Mouse (Mus musculus) mesoderm, embryonic 11.5 days (tissue): ENCODE data around the gene Celf2.
A peak's percentile ranks its signal among the peaks of the same experiment; 100 is the strongest.

Experiments used
- DNase-seq: peaks from one replicate; pipeline ENCODE4 v3.0.0-alpha.2; 2012; ENCODE audit warnings: low read depth, low spot score

Celf2 gene

DNA sequence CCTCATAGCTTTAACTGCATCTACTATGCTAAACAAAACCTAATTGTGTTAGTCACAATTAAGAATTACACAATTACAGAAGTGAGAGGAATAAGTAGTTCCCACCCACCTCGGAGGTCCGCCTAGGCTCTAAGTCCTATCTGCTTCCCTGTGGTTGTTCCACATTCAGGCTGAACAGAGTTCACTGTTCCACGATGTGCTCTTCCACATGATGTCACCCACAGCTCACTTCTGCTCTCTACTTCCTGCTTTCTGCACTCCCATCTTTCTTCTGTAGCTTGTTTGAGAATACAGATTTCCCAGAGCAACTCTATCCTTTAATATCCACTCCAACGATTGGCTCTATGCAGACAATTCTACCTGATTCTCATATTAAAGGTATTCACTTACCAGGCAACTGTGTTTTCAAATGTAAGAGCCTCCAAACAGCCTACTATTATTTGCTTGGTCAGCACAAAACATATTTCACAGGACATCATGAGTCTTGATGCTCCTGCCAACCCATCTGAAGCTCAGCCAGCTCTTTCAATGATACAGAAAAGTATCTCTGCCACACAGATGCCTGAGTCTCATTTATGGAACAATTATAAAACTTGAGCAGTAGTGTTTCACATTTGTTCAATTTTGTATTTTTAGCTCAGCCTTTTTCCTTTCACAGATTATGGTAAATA is 769.2 kb downstream of the Celf2 start:
- DNase-seq: no peak

- no peak for DNase-seq
These were observed 777.3 kb downstream of the Celf2 start for GRCm38 (mm10) chr2:6732026-6732425.

GRCm38 (mm10) chr2:6730860-6731259 is 778.5 kb downstream of the Celf2 start:
- no peak for DNase-seq

- no peak for DNase-seq
These were observed 779.4 kb downstream of the Celf2 start for GRCm38 (mm10) chr2:6729984-6730383.

GRCm38 (mm10) chr2:6728840-6729252 is 780.5 kb downstream of the Celf2 start:
- no peak for DNase-seq

DNA sequence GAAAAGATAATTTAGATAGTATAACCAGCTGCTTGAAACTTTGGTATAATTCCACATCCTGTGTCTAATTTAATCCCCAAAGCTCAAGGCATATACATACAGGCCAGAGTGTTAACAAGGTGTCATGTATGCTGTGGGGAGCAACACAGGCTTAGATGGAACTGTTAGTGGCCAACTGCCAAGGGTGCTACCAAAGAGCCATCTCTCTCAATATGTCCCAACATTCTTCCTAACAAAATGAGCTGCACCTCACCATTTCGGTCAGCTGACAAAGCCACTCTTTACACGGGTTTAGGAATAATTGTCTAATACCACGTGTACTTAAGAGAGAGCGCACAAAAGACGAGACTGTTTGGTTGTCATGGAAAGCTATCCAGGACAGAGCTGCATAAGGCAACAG is 782.0 kb downstream of the Celf2 start:
- no peak for DNase-seq

DNA sequence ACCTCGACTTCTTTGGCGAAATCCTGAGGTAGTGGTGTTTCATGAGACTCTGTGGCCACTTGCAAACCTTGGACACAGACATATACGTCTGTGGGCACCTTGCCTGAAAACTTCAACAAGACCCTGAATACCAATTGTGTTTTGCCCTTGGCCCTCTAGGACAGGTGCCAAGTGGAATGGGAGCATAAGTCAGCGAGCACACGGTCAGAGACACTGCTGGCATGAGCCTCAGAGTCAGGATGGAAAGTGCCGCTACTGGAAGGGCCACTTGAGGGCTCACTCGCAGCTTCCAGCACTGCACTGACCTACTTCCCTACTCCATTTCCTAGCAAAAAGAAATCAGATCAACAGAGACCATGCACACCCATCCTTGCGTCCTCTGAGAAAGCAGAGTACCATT is 783.3 kb downstream of the Celf2 start:
- no peak for DNase-seq

DNA sequence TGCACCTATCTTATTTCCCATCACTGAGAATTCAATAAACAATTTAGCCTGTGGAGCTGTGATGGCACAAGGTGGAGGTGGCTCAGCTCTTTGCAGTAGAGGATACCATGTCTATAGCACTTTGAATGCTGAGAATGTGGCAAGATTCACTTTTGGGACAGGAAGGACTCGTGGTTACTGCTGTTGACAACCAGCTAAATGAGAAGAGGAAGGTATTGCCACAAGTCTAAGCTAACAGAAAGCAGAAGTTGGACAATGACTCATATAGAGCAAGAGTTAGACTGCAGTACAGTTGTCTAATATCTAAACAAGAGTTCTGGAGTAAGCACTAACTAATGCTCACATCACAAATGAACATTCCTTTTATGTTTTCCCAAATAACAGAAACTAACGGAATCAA is 785.8 kb downstream of the Celf2 start:
- DNase-seq: no peak

GRCm38 (mm10) chr2:6721460-6722401 is 787.6 kb downstream of the Celf2 start:
- peak; percentile 54 for DNase-seq

DNA sequence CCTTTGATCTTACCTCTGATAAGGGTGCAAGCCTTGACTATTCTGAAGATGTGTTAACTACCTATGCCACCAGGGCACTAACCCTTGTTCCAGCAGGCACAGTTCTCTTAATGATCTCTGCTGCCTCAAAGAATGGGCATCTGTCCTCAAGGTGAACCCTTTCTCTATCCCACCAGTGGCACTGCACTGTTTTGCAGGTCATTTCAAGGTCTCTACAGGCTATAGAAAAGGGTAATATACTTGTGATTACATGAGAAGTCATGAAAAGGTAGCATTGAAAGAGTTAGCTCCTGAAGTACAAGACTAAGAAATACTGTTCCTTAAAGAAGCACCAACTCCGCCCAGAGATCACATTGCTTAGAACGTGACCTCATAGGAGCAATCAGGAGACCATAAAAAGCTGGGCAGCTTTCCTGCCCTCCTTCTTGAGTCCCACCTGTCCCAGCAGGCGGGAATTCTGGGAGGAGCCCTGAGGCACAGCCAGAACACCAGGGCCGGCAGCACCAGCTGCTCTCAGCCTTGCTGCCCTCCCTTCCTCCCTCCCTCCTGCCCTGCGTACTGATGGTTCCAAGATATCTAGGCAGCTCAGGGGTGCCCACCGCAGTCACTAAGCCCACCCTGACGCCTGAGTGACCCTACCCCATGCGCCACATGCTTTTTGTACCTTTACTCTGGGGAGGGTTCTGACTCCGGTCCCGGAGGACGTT is 788.5 kb downstream of the Celf2 start:
- DNase-seq: peak; percentile 54

GRCm38 (mm10) chr2:6718864-6719263 is 790.5 kb downstream of the Celf2 start:
- DNase-seq: no peak

DNA sequence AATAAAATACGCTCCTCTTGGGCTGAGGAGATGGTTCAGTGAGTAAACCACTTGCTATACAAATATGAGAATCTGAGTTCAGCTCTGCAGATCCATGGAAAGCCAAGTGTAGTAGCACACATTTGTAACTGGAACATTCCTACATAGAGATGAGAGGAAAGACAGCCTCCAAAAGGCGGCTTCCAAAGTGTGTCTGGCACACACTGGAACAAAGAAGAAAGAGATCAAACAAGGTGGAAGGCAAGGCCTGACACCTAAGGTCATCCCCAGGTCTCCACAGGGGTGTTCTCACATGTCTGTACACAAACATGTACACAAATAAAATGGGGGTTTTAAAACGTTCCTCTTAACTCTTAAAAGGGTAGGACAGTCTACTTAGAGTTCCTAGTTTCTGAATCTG is 791.4 kb downstream of the Celf2 start:
- DNase-seq: no peak

- DNase-seq: no peak
These were observed 793.8 kb downstream of the Celf2 start for GRCm38 (mm10) chr2:6715562-6715961.

DNA sequence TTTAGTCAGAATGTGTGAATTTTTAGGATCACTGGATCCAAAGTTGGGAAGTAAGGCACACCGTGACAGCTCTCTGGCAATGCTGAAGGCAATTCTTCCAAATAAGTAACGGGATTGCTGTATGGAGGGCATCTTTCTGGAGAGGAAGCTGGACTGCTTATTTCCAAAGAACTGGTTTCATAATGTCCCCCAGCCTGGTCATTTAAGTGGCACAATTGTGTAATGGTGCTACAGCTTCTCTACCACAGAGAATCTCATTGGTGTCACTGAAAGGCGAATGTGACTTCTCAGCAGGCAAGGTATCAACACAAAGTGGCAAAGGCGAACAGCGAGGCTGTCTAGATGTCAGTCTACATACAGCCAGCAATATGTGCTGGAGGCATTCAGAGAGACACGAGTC is 795.8 kb downstream of the Celf2 start:
- no peak for DNase-seq

GRCm38 (mm10) chr2:6710687-6711430 is 798.5 kb downstream of the Celf2 start:
- no peak for DNase-seq

DNA sequence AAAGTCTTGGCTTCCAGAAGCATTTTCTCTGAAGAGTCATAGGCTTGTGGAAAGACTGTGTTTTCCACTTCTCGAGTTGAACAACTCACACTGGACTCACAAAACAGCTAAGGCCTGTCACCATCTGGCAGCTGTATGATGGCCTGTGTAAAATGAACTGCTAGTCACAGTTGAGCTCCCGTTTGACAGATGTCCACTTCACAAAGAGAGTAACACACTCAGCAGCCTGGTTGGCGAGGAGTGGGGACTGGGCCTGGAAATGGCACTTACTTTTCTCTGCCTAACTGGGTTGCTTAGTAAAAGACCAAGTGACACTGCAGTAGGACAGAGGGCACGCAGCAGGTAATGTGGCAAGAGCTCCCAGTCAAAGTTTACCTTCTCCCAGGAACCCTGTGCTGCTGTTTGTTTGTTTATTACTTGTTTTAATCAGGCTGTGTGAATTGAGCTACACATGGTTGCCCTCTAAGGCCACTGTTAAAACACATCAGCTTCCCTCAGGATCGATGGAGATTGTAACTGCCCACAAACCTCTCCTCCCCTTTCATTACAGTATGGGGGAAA is 801.3 kb downstream of the Celf2 start:
- DNase-seq: peak; percentile 26

DNA sequence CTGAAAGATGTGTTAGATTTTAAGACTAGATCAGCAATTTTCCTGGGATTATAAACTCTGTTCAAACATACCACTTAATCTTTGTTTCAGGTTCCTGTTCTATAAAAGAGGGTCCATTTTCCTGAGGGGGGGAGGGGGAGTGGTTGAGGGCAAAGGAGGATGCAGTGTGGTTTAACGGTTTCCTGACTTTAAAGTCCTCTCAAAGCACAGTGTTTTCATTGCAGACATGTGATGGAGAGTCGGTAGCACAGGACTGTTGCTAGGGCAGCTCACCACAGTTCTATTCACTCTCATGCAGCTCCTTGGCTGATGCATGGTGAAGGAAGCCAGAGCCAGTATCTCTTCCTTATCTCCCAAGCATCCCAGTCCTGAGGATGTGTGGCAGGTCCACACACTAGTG is 802.1 kb downstream of the Celf2 start:
- no peak for DNase-seq

DNA sequence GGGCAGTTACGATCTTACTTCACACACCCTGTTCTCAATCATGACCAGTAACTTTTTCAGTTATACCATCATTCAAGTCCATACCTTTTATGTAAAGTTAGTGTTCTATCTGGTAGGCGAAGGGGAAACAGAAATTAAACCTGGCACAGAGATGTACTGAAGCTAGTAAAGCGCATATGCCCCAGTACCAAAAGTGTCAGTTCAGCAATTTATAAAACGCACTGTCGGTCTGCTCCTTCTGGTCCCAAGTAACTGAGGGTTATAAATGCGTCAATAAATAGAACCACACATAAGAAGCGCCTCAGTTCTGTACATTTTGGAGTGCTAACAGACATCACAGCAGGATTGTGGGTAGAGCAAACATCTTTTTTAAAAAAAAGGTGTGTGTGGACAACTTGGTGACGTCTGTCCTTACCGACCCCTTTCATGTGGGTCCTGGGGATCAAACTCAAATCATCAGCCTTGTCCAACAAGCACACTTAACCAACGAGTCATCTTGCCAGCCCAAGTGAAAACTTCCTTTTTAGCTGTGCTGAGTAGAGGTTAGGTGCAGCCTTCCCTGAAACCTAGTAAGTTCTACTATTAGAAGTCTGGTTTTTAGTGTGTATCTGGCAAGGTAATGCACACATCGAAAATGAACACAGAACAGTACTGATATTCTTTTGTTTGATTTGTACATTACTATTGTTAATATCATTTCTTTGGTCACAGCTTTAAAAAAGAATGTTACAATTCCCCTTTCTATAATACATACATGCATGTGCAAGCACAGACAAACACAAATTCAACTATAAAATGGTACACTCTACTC is 803.2 kb downstream of the Celf2 start:
- no peak for DNase-seq

GRCm38 (mm10) chr2:6705475-6705874 is 803.9 kb downstream of the Celf2 start:
- no peak for DNase-seq

DNA sequence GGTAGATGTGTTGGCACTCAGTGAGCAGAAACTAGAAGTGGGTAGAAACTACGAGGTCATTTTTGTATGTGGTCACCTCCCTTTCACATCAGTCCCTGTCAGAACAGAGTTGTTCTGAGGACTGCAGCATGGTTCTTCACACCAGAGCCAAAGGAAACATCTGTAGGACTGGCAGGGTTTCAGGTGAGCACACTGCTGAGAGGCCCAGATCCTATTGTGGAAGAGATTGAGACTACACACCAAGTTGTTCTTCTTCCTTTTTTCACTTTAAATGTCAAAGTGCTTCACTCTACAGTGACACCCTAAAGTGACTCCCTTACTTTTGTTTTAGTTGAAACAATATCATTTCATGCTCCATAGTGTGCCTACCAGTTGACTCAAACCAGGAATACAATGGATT is 804.6 kb downstream of the Celf2 start:
- no peak for DNase-seq
